Mouse (Mus musculus) neutrophil, adult 59 days (primary cell): ENCODE results near the gene Rsph6a. TPM values are rescaled to one million over a fixed set of nuclear protein-coding genes. Genes with fewer than 3 reads are reported as not detected.

Experiments
- total RNA-seq, 2 experiments: library from RNA; stranded (reverse); gene quantifications; 1 replicate in 1 of 2; 2 replicates in 1 of 2; pipeline ENCODE4 v1.2.4; 2023

The Rsph6a gene
- not detected for total RNA-seq

GRCm38 (mm10) chr7:19054047-19054776, at the start of gene Rsph6a:
Gene Rsph6a, plus strand, starts transcription at chr7:19054690.

GRCm38 (mm10) chr7:19023357-19023814, 31.1 kb upstream of the Rsph6a start, which contains the start of gene Foxa3:
Gene Foxa3, minus strand, starts transcription at chr7:19023538.

GRCm38 (mm10) chr7:19024096-19024506, 30.4 kb upstream of the Rsph6a start, which contains the start of gene Sympk:
Gene Sympk, plus strand, starts transcription at chr7:19024377.

GRCm38 (mm10) chr7:19075723-19076585, 21.5 kb downstream of the Rsph6a start, which contains the start of gene Dmwd:
Gene Dmwd, plus strand, starts transcription at chr7:19076227.

GRCm38 (mm10) chr7:19083701-19084100, 29.2 kb downstream of the Rsph6a start, which contains the start of gene Dmpk:
Gene Dmpk, plus strand, starts transcription at chr7:19083849.

GRCm38 (mm10) chr7:19094471-19094825, 40.0 kb downstream of the Rsph6a start, which contains the start of gene Six5:
Gene Six5, plus strand, starts transcription at chr7:19094594.

GRCm38 (mm10) chr7:19118028-19118771, 63.7 kb downstream of the Rsph6a start, which contains the start of gene Gm4969:
Gene Gm4969, minus strand, starts transcription at chr7:19118368.

GRCm38 (mm10) chr7:19119631-19120429, 65.3 kb downstream of the Rsph6a start, which contains the start of gene Fbxo46:
Gene Fbxo46, plus strand, starts transcription at chr7:19119859.

Other genes starting within 250 kb of the Rsph6a start
- not detected for gene Psg17, start 233.1 kb upstream of the Rsph6a start, total RNA-seq
- not detected for gene Mill2, start 214.7 kb upstream of the Rsph6a start, total RNA-seq
- gene Pglyrp1, start 183.4 kb upstream of the Rsph6a start, total RNA-seq = 1,000 to 10,000 TPM; 1,995 to 2,284 TPM
- 10 to 100 TPM; 11.5 to 13.9 TPM for gene Ccdc61, start 144.3 kb upstream of the Rsph6a start, total RNA-seq
- gene Nova2, start 128.8 kb upstream of the Rsph6a start, total RNA-seq = under 1 TPM in 1 of 2 experiments, not detected in 1; 0.04 TPM
- not detected for gene Nanos2, start 67.3 kb upstream of the Rsph6a start, total RNA-seq
- under 1 TPM in 1 of 2 experiments, not detected in 1; 0.33 TPM for gene Mypop, start 63.4 kb upstream of the Rsph6a start, total RNA-seq
- 10 to 100 TPM; 15.0 to 15.1 TPM for gene Irf2bp1, start 50.6 kb upstream of the Rsph6a start, total RNA-seq
- not detected for gene Foxa3, start 31.2 kb upstream of the Rsph6a start, total RNA-seq
- 10 to 100 TPM; 53.1 to 63.9 TPM for gene Sympk, start 30.3 kb upstream of the Rsph6a start, total RNA-seq
- gene Dmwd, start 21.5 kb downstream of the Rsph6a start, total RNA-seq = 10 to 100 TPM; 15.0 to 21.7 TPM
- gene Dmpk, start 29.2 kb downstream of the Rsph6a start, total RNA-seq = 10 to 100 TPM in 1 of 2 experiments, 1 to 10 TPM in 1; 9.9 to 10.7 TPM
- under 1 TPM; 0.11 to 0.33 TPM for gene Six5, start 39.9 kb downstream of the Rsph6a start, total RNA-seq
- gene Gm4969, start 63.7 kb downstream of the Rsph6a start, total RNA-seq = not detected
- 10 to 100 TPM; 14.9 to 15.0 TPM for gene Fbxo46, start 65.2 kb downstream of the Rsph6a start, total RNA-seq
- gene Qpctl, start 94.6 kb downstream of the Rsph6a start, total RNA-seq = 10 to 100 TPM; 10.0 to 10.4 TPM
- gene Snrpd2, start 95.0 kb downstream of the Rsph6a start, total RNA-seq = 10 to 100 TPM; 39.5 to 43.0 TPM
- gene Gipr, start 111.4 kb downstream of the Rsph6a start, total RNA-seq = not detected
- gene Eml2, start 121.7 kb downstream of the Rsph6a start, total RNA-seq = 10 to 100 TPM; 60.2 to 79.8 TPM
- gene Gpr4, start 157.8 kb downstream of the Rsph6a start, total RNA-seq = under 1 TPM in 1 of 2 experiments, not detected in 1; 0.13 TPM
- gene Opa3, start 173.6 kb downstream of the Rsph6a start, total RNA-seq = 10 to 100 TPM; 22.3 to 24.6 TPM
- 100 to 1,000 TPM; 636 to 660 TPM for gene Vasp, start 217.1 kb downstream of the Rsph6a start, total RNA-seq
- gene Ppm1n, start 225.4 kb downstream of the Rsph6a start, total RNA-seq = under 1 TPM in 1 of 2 experiments, not detected in 1; 0.49 TPM
- not detected for gene Rtn2, start 227.9 kb downstream of the Rsph6a start, total RNA-seq